Mouse (Mus musculus): ENCODE data around the gene Erg. TPM values are rescaled to one million over a fixed set of nuclear protein-coding genes. Genes with fewer than 3 reads are reported as not detected.
A peak's percentile ranks its signal among the peaks of the same experiment; 100 is the strongest.

Gene Erg
- polyA plus RNA-seq, 1 experiment from 2014 or later: 9.1 TPM

DNA sequence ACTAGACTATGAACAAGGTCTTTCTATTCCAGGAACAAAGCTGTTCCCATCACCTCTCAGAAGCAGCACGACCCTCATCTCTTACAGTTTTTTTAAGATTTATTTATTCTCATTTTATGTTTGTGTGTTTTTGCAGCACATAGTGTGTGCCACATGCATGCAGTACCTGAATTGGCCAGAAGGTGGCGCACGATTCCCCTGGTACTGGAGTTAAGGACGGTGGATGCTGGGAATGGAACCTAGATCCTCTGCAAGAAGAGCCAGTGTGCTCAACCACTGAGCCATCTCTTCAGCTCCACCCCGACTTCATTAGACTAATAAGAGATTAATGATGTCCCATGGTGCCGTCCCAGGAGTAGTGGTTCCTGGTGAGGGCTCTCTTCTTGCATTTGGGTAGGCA, 29.2 kb upstream of the Erg start:
- H3K4me1 ChIP-seq (ENCODE audit: insufficient read depth): no peaks in the 10 kb centered on the region
- ATAC-seq (ENCODE audit: insufficient read depth): no peak
- no peak overlapping the region for H3K4me2 ChIP-seq
- no peak overlapping the region for H3K27ac ChIP-seq (ENCODE audit: low read depth)
- H3K27me3 ChIP-seq (ENCODE audit: insufficient read depth, low read length): no peaks in the 10 kb centered on the region
- DNase-seq: peak; percentile 65
- peak; percentile 84 for TF ChIP-seq CTCF (IDR thresholded peaks at IDR 0.05; ENCODE audit: low read depth)
- H3K36me3 ChIP-seq (ENCODE audit: insufficient read depth): no peaks in the 10 kb centered on the region
- H3K4me3 ChIP-seq (ENCODE audit: low read depth, low read length): no peak overlapping the region
- H3K9me3 ChIP-seq (ENCODE audit: low read depth, low read length): no peaks in the 10 kb centered on the region
- WGBS: 37% methylated on average over 6 of the region's 6 CpGs
- H3K9ac ChIP-seq: no peak overlapping the region

DNA sequence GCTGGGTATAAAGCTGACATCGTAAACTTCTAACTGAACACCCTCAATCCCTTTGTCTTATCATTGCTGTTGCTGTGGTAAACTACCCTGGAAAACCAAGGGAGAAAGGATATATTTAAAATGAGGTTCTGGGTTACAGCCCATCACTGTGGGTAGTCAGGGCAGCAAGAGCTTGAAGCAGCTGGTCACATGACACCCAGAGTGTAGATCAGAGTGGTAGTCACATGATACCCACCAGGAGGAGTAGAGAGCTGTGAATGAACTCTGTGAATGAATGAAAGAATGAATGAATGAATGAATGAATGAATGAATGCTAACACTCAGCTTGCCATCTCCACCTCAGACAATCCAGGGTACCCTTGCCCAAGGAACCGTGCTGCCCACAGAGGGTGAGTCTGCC, 28.1 kb upstream of the Erg start:
- Histone ChIP-seq H3K27ac (ENCODE audit: low read depth) (no peak overlapping the region), H3K4me1 (ENCODE audit: insufficient read depth) (no peaks in the 10 kb centered on the region), H3K27me3 (ENCODE audit: insufficient read depth, low read length) (no peaks in the 10 kb centered on the region), H3K36me3 (ENCODE audit: insufficient read depth) (no peaks in the 10 kb centered on the region), H3K9me3 (ENCODE audit: low read depth, low read length) (no peaks in the 10 kb centered on the region), H3K9ac (no peak overlapping the region), H3K4me2 (no peak overlapping the region), H3K4me3 (ENCODE audit: low read depth, low read length) (no peak overlapping the region)
- WGBS: 83% methylated on average over 2 of the region's 2 CpGs
- DNase-seq: no peak
- no peak for TF ChIP-seq CTCF (IDR thresholded peaks at IDR 0.05; ENCODE audit: low read depth)
- no peak for ATAC-seq (ENCODE audit: insufficient read depth)

- H3K9me3 ChIP-seq (ENCODE audit: low read depth, low read length): no peaks in the 10 kb centered on the region
- WGBS: 66% methylated on average over 20 of the region's 20 CpGs
- H3K4me3 ChIP-seq (ENCODE audit: low read depth, low read length): no peak overlapping the region
- ATAC-seq (ENCODE audit: insufficient read depth) (no peak), DNase-seq (no peak)
- H3K4me1 ChIP-seq (ENCODE audit: insufficient read depth): no peaks in the 10 kb centered on the region
- H3K27ac ChIP-seq (ENCODE audit: low read depth): no peak overlapping the region
- H3K9ac ChIP-seq: no peak overlapping the region
- no peak for TF ChIP-seq CTCF (IDR thresholded peaks at IDR 0.05; ENCODE audit: low read depth)
- no peak overlapping the region for H3K4me2 ChIP-seq
- no peaks in the 10 kb centered on the region for H3K27me3 ChIP-seq (ENCODE audit: insufficient read depth, low read length)
- H3K36me3 ChIP-seq (ENCODE audit: insufficient read depth): no peaks in the 10 kb centered on the region
Measured at GRCm38 (mm10) chr16:95611982-95612746, 25.8 kb upstream of the Erg start.

GRCm38 (mm10) chr16:95608624-95609023, 22.2 kb upstream of the Erg start:
- Histone ChIP-seq H3K36me3 (ENCODE audit: insufficient read depth) (no peaks in the 10 kb centered on the region), H3K27me3 (ENCODE audit: insufficient read depth, low read length) (no peaks in the 10 kb centered on the region), H3K9ac (no peak overlapping the region), H3K4me2 (no peak overlapping the region), H3K27ac (ENCODE audit: low read depth) (no peak overlapping the region), H3K4me1 (ENCODE audit: insufficient read depth) (no peaks in the 10 kb centered on the region), H3K9me3 (ENCODE audit: low read depth, low read length) (no peaks in the 10 kb centered on the region), H3K4me3 (ENCODE audit: low read depth, low read length) (no peak overlapping the region)
- 72% methylated on average over 7 of the region's 7 CpGs for WGBS
- DNase-seq (peak; percentile 41), ATAC-seq (ENCODE audit: insufficient read depth) (no peak)
- no peak for TF ChIP-seq CTCF (IDR thresholded peaks at IDR 0.05; ENCODE audit: low read depth)

DNA sequence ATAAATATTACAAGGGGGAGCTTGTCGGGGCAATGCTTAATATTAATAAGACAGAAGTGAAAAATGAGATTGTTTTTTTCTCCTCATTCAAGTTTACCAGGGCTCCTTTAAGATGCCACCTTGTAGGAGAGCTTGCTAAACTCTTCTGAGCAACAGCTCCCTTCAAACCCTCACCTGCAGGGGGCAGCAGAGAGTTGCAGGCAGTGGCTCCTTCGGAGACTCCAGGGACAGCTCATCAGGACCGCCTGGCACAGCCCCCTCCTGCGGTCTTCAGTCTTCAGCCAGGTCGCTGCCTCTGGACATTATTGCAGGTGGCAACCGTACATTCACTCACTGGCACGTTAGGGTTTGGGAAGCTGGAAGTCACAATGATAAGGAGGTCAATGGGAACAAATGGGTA, 18.9 kb upstream of the Erg start:
- Histone ChIP-seq H3K4me1 (ENCODE audit: insufficient read depth) (no peaks in the 10 kb centered on the region), H3K9me3 (ENCODE audit: low read depth, low read length) (no peaks in the 10 kb centered on the region), H3K27me3 (ENCODE audit: insufficient read depth, low read length) (no peaks in the 10 kb centered on the region), H3K4me2 (no peak overlapping the region), H3K36me3 (ENCODE audit: insufficient read depth) (no peaks in the 10 kb centered on the region), H3K27ac (ENCODE audit: low read depth) (no peak overlapping the region), H3K9ac (no peak overlapping the region), H3K4me3 (ENCODE audit: low read depth, low read length) (no peak overlapping the region)
- 0 out of 2 replicates have a peak, but pooled peaks have one; percentile 11 for ATAC-seq (ENCODE audit: insufficient read depth)
- DNase-seq: peak; percentile 88
- 17% methylated on average over 7 of the region's 7 CpGs for WGBS
- TF ChIP-seq CTCF (IDR thresholded peaks at IDR 0.05; ENCODE audit: low read depth): peak; percentile 88

GRCm38 (mm10) chr16:95602504-95602903, 16.1 kb upstream of the Erg start:
- TF ChIP-seq CTCF (IDR thresholded peaks at IDR 0.05; ENCODE audit: low read depth): no peak
- Histone ChIP-seq H3K9ac (no peak overlapping the region), H3K27me3 (ENCODE audit: insufficient read depth, low read length) (no peaks in the 10 kb centered on the region), H3K36me3 (ENCODE audit: insufficient read depth) (no peaks in the 10 kb centered on the region), H3K4me2 (no peak overlapping the region), H3K9me3 (ENCODE audit: low read depth, low read length) (no peaks in the 10 kb centered on the region), H3K4me3 (ENCODE audit: low read depth, low read length) (no peak overlapping the region), H3K27ac (ENCODE audit: low read depth) (no peak overlapping the region), H3K4me1 (ENCODE audit: insufficient read depth) (no peaks in the 10 kb centered on the region)
- no peak for ATAC-seq (ENCODE audit: insufficient read depth)
- 19% methylated on average over 5 of the region's 5 CpGs for WGBS
- DNase-seq: peak; percentile 41

- no peak overlapping the region for H3K4me2 ChIP-seq
- no peaks in the 10 kb centered on the region for H3K9me3 ChIP-seq (ENCODE audit: low read depth, low read length)
- H3K27ac ChIP-seq (ENCODE audit: low read depth): no peak overlapping the region
- no peaks in the 10 kb centered on the region for H3K27me3 ChIP-seq (ENCODE audit: insufficient read depth, low read length)
- H3K36me3 ChIP-seq (ENCODE audit: insufficient read depth): no peaks in the 10 kb centered on the region
- DNase-seq (peak; percentile 61), ATAC-seq (ENCODE audit: insufficient read depth) (peak; percentile 46; the same call in 1 of the 2 replicates)
- no peak overlapping the region for H3K9ac ChIP-seq
- 35% methylated on average over 4 of the region's 4 CpGs for WGBS
- TF ChIP-seq CTCF (IDR thresholded peaks at IDR 0.05; ENCODE audit: low read depth): no peak
- no peak overlapping the region for H3K4me3 ChIP-seq (ENCODE audit: low read depth, low read length)
- no peaks in the 10 kb centered on the region for H3K4me1 ChIP-seq (ENCODE audit: insufficient read depth)
Measured at GRCm38 (mm10) chr16:95601807-95602206, 15.4 kb upstream of the Erg start.

Measured in lung, embryonic 14.5 days (tissue).